Mouse (Mus musculus): Measurements from ENCODE around the gene U2af1l4.

U2af1l4 gene

DNA sequence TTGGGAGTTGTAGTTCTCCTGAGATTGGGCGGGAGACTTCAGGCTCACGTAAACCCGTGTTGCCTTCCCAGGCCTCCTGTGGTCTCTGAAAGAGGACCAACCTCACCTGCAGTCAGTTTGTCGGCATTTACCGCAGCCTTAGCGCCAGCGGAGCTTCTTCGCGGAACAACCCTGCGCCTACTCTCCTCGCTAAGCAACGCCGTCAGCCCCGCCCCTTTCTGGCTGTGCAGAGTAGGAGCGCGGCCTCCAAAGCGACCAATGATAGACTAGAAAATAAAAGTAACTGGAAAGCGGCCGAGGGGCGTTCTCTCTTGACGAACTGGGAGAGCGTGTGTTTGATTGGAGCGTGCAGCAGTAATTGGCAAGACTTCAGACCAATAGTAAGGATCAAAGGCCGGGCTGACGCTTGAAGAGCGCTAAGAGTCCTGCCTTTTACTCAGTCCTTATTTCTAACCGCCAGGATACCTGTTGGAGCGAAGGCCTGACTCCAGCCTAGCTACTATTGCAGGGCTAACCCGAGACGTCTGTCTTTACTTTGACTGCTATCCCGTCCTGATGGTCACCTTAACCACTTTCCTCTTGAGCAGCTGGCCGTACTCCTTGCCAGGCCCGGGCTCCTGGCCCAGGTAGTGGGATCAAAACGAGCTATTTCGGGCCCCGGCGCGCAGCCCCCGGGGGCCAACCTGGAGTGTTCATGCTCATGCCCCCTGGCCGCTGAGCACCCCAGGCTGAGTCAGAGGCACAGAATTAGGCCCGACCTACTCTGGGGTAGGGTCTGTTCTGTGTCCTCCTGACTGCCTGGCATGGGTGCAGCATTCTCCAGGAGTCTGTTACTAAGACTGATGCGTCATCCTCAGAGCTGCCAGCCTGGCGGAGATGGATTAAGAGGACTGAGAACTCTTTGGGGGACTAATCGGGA, 10.7 kb upstream of the U2af1l4 start, which contains the start of the genes Hspb6 and Proser3:
Gene Hspb6 (plus strand): TSS at position 77 of the 919 bp plus-strand sequence.
Gene Proser3 (minus strand): TSS at position 198 of the 919 bp plus-strand sequence.
- DNase-seq (ENCODE audit: low spot score in 2 of 2): peak; percentile 92 to 93

DNA sequence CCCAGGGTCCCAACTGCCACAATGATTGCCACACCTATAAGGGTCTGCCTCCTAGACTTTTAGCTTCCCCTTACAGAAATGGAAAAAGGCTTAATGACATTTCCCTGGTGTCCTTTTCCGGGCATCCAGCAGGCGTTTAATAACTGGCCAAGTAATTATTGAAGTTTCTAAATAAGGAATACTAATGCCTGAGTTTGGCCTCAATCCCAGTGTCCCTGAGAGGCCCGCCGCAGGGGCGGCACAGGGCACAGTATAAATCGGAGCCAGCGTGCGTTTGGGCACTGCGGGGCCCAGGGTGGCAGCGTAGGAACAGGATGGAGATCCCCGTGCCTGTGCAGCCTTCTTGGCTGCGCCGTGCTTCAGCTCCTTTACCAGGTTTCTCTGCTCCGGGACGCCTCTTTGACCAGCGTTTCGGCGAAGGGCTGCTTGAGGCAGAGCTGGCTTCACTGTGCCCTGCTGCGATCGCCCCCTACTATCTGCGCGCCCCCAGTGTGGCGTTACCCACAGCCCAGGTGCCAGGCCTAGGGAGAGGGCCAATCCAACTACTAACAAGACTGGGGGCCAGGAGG, 10.0 kb upstream of the U2af1l4 start:
- DNase-seq (ENCODE audit: low spot score in 2 of 2): no peak

DNA sequence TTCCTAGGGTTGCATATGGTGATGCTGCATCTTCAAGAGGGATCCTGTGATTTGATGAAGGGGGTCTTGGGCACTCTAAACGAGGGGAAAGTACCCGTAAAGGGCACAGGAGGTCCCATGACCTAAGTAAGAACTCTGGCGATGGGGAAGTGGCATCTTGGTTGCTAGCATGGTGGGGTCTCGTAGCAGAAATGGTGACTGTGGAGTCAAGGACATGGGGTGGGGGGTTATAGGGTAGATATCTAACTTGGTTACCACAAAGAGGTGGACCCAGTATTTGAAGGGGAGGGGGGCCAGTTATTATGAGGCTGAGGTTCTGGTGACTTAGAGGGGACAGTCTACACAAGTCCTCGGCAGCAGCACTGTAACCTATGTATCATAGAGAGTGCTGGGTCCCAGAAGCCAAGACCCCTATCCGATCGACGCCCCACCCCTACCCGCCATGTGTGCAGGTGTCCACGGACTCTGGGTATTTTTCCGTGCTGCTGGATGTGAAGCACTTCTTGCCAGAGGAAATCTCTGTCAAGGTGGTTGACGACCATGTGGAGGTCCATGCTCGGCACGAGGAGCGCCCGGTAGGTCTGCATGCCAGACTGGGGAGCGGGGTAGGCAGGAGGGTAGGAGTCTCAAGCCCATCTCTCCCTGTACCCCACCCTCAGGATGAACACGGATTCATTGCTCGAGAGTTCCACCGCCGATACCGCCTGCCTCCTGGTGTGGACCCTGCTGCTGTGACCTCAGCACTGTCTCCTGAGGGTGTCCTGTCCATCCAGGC, 9.1 kb upstream of the U2af1l4 start:
- DNase-seq (ENCODE audit: low spot score in 2 of 2): no peak

DNA sequence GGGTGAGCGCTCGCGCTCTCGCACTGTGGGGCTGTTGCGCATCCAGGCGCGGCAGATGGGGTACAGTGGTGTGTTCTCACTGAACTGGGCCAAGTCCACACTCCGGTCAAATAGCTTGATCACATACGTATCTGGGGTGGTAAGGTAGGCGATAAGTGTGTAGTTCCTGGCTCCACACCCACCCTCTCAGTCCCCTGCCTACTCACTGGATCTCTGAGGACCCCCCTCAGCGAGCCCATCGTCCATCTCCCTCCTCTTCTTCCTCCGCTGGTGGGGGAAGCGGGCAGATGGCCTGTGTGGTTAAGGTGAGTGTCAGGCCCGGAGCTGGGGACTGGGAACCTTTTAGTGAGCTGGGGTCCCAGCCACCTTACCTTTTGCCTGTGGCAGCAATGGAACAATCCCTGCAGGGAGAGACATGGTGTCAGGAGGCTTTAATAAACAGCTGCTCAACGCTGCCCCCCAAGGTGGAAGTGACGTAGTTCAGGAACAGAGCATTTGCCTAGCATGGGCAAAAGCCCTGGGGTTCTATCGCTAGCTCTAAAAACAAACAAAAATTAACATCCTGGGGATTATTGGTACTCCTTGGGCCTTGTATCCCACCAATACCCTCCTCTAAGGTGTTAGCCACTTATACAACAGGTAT, 6.1 kb upstream of the U2af1l4 start:
- DNase-seq (ENCODE audit: low spot score in 2 of 2): no peak

DNA sequence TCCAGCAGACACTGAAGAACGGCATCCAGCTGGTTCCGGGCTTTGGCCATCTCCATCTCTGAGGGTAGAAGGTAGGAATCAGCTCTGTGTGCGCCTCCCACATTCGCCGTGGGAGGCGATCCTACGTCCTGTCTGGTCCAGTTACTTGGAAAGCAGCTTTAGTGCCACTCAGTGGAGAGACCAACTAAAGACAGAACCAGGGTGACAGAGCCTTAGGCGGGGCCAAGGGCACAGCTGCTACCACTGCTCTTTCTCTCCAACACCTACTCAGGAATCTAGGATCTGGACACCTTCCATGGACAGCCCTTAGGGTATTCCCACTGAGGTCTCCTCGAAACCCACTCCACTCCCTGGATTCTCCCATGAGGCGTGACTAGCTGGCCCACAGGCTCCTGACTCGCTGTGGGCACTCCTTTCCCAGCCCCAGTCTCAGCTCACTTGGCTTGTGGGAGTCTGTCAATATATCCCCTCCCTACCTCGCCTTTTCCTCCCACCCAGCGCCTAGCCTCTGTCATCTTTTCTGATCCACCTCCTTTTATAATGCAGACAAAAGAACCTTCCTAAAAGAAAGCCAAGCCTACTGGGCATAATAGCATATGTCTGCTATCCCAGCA, 5.1 kb upstream of the U2af1l4 start:
- DNase-seq (ENCODE audit: low spot score in 2 of 2): no peak

DNA sequence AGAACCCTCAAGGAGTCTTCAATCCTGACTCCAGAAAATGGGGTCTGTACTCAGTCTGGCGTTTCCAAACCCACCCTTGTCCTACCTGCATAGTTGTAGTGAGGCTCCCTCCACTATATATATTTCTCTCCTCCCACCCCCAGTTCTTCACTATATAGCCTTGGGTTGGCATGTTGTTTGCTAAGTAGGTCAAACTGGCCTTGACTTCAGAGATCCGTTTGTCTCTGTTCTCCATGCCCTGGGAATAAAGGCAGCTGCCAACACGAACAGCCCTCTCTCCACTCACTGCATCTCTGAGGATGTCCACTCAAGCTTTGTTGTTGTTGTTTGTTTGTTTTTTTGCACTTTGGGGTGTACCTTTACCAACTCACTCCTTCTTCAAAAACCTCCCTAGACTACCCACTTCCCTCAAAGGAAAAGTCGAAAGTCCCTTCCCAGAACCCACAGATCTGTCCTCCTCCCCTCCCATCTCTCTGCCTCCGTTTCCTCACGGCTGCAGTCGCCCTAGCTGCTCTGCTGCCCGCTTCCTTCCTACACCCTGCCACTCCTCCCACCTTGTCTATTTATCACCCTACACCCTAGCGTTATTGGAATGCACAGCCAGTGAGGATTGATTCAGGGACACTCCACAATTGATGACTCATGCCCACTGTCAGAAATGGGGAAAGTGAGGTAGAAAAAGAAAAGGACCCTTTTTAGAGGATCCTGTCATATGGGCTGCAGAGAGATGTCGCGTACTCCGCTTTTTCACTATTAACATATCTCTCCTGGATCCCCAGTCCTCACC, 4.3 kb upstream of the U2af1l4 start:
- no peak for DNase-seq (ENCODE audit: low spot score in 2 of 2)

DNA sequence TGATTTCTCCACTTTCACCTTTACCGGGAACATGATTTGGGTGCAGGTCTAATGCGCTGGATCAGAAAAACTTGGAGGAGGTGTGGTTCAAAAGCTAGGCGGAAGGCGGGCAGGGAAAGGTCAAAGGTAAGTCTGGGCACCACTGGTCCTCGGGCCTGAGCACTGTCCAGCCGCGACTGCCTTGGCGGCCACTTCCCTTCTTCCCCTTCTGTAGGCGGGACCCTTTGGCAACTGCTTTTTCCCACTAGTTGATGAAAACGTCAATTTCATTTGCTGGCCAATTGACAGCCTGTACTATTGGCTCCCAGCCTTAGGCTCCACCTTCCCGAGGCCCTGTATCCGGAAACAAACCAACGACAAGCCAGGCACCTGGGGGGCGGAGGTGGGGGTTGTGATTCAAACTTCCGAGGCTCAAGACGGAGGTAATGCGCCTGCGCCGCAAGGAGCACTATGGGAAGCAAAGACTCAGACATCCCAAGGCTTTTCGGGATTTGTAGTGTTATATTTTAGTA, 3.6 kb upstream of the U2af1l4 start, which contains the start of gene Lin37:
Gene Lin37 (minus strand): TSS at position 396 of the 512 bp plus-strand sequence.
- peak; percentile 88 to 96 for DNase-seq (ENCODE audit: low spot score in 2 of 2)

DNA sequence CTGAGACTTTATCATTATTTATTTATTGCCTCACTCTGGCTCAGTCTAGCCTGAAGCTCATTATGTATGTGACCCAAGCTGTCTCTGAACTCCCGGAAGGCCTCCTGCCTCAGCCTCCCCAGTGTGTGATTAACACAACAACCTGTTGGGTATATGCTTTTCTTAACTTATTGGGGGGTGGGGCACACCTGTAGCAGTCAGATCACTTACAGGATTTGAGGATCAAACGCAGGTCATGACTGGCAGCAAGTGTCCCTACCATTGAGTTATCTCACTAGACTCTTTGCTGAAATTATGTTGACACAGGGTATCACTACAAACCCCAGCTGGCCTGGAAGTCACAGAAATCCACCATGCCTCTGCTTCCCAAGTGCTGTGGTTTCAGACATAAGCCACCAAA, 2.8 kb upstream of the U2af1l4 start:
- DNase-seq (ENCODE audit: low spot score in 2 of 2): no peak

DNA sequence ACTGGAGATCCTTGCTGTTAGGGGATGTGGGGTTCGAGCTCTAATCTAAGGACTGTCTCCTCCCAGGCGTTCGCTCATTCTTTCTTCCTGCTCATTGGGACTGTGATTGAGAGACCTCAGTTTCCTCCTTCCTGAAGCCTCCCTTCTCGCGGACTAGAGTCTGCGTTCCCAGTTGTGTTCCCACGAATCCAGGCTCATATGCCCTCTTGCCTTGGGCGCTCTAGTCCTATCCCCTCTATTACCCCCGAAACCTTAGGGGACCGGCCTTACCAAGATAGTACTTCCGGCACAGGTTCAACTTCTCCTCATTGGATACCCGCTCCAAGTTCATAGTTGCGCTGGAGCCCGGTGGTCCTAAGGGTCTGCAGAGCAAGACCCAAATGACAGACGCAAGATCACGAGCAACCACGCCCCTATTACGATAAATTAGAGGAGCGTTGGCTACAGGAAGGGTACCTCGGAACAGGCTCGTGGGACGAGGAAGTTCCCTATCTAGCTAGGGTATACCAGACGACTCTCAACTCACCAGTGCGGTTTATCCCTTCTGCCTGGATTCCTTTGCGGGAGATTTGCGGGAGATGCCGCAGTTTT, 480 bp upstream of the U2af1l4 start:
- DNase-seq (ENCODE audit: low spot score in 2 of 2): no peak

DNA sequence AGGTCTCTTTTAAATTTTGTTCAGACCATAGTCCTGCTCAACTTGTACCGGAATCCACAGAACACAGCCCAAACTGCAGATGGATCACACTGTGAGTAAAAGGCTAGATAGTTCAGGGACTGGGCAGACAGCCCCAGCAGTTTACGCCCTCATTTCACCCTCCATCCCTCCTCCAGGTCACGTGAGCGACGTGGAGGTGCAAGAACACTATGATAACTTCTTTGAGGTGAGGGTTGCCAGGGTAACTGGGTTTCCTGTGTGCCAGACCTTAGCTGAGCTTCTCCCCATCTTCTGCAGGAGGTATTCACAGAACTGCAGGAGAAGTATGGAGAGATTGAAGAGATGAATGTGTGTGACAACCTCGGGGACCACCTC, 792 bp downstream of the U2af1l4 start:
- DNase-seq (ENCODE audit: low spot score in 2 of 2): no peak

DNA sequence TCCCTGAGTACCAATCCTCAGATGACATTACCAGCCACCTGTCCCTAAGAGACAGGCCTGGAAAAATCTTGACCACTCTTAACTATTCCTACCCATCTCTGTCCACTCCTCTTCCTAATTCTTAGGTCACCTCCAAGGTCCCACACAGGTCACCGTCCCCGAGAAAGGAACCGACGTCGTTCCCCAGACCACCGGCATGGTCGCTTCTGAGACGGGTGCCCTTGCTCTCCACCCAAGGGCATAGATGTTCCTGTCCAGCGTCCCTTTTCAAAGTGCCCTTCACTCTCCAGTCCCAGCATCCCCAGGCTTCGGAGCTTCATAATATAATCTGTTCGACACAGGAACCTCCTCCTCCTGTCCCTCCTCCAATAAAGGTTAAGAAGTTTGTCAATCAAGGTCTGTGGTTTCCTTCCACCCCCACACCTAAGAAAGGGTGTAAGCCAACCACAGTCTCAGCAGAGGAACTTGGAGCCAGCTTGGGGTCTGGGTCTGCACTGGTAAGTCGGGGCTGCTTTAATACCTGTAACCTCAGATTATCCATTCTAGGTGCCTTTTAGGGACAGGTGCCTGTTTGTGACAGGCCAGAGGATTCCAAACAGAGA, 2.0 kb downstream of the U2af1l4 start, which contains the start of gene Igflr1:
Gene Igflr1 (plus strand): TSS at position 458 of the 602 bp plus-strand sequence.
- DNase-seq (ENCODE audit: low spot score in 2 of 2): no peak

DNA sequence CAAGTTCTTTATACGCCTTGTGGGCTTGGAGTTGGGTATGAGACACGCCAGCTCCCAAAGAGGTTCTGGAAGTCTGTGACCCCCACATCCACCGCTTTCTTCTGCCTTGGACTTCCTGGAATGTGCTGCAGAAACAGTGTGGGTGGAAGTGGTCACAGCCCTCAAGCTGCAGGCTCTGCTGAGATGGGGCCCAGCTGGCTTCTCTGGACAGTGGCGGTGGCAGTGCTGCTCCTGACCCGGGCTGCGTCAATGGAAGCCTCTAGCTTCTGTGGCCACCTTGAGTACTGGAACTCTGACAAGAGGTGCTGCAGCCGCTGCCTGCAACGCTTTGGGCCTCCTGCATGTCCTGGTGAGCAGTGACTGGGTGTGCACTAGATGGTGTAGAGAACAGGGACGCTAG, 2.9 kb downstream of the U2af1l4 start:
- no peak for DNase-seq (ENCODE audit: low spot score in 2 of 2)

DNA sequence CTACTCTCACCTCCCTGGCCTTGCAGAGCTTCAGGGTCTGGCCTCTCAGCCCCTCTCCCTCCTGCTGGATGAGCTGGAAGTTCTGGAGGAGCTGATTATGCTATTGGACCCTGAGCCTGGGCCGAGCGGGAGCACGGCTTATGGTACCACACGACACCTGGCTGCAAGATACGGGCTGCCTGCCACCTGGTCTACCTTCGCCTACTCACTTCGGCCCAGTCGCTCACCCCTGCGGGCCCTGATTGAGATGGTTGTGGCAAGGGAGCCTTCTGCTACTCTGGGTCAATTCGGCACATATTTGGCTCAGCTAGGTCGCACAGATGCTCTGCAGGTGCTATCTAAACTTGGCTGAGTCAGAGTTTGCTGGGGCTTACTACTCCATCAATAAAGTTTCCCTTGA, 4.5 kb downstream of the U2af1l4 start:
- DNase-seq (ENCODE audit: low spot score in 2 of 2): no peak

DNA sequence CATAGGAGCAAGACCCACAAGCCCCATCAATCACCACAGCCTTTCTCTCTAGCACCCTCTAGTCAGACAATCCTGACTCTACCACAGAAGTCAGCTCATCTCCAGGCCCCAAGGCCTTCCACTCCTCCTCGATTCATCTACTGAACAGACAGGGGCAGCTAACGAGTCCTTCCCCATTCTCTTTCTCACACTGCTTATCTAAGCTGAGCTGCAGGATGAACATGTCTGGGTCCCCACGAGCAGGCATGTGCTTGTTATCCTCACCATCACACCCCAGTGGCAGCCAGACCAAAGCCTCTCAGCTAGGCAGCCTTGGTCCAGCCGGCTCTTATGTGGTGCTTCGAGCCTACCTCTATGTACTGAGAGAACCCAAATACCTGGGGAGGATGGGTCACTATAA, 9.3 kb downstream of the U2af1l4 start:
- DNase-seq (ENCODE audit: low spot score in 2 of 2): no peak

DNA sequence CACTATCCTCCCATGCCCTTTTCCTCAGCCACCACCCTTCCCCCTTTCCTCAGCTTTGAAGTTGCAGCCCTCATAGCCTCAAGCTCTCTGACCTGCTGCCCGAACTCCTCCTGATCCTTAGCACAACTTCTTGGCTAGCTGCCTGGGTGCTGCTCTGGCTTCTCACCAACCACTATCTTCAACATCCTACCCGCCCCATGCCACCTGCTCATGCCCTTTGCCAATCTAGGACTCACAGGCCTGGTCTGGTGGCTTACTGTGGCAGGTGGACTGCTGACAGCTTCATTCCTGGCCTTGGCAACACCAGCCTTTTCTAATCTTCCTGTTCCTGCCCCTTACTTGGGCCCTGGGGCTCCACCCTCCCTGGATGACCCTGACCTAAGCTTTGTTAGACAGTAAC, 9.9 kb downstream of the U2af1l4 start:
- no peak for DNase-seq (ENCODE audit: low spot score in 2 of 2)

DNA sequence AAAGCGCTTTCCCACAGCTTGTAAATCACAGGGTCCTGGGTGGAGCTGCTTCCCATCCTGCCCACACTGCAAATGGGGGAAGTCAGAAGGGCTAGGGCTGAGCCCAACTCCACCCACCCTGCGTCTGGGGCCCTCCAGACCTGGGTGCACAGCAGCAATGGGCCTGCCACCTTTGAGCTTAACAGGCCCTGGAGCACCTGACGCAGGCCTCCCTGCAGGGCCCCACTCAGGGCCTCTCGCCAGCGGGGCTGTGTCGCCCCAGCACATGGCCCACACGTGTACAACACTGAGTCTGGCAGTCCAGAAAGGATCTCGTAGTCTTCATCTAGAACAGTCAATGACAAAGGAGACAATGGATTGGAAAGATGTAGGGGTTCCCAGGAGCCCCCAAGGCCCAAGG, 16.8 kb downstream of the U2af1l4 start:
- no peak for DNase-seq (ENCODE audit: low spot score in 2 of 2)

DNA sequence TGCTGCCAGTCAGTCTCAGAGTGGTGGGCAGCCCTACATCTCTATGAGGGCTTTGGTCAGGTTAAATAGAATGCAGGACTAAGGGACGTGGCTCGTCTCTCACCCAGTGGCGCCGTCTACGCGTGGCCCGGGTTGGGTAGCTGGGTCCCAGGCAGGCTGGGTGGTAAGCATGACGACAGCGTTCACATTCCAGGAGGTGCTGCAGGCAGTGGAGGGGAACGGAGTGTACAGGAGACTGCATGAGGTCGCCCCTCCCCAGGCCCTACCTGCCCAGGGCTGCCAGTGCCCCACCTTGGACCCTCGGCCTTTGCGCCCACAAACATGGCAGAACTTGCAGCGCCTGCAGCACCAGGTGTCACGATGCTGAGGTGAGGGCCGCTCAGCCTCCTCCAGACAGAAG, 18.4 kb downstream of the U2af1l4 start:
- DNase-seq (ENCODE audit: low spot score in 2 of 2): no peak

DNA sequence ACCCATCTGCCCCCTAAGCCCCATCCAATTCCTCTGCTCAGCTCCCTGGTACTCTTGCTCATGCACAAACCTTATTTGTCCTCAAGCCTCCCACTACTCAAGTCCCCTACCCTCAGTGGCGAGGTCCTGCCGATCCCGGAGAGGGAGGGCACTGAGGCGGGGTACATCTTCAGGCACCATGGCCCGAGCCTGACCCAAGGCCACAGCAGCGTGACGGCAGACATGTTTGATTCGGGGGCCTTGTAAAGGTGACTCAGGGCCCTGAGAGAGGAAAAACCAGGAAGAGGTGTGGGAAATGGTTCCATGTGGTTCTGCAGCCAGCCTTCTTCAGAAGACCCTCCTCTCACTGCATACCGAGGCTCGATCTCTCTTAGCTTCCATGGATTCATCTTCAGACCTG, 21.2 kb downstream of the U2af1l4 start:
- no peak for DNase-seq (ENCODE audit: low spot score in 2 of 2)

DNA sequence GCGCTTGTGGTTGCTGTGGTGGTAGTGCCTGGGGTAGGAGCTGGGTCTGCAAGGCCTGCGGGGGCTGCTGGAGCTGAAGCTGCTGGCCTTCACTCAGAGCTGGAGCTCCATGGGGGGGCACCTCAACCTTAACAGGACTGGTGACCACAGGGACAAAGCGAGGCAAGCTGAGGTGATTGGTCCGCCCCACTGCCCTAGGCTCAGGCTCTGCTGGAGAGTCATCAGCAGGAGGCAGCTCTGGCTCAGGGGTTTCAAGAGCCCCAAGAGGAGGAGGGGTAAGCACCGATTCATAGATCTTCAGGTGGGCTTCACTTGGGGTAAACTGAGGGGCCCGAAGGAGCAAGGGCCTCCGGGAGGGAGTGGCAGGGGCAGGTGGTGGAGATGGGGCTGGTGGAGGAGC, 22.1 kb downstream of the U2af1l4 start:
- no peak for DNase-seq (ENCODE audit: low spot score in 2 of 2)
